Mouse (Mus musculus) activated CD4-positive, CD25-positive, alpha-beta regulatory T cell, adult 9 weeks (primary cell): ENCODE results near the gene Klk1b9. TPM values are rescaled to one million over a fixed set of nuclear protein-coding genes. Genes with fewer than 3 reads are reported as not detected.

ENCODE experiments used
- polyA plus RNA-seq: library from polyadenylated mRNA; unstranded; fragments of 100-300 nt; shearing (Covaris generic); gene quantifications from one replicate; pipeline ENCODE4 v1.2.1, GENCODE M21; 2017

Klk1b9 gene
- 0.88 TPM for polyA plus RNA-seq

DNA sequence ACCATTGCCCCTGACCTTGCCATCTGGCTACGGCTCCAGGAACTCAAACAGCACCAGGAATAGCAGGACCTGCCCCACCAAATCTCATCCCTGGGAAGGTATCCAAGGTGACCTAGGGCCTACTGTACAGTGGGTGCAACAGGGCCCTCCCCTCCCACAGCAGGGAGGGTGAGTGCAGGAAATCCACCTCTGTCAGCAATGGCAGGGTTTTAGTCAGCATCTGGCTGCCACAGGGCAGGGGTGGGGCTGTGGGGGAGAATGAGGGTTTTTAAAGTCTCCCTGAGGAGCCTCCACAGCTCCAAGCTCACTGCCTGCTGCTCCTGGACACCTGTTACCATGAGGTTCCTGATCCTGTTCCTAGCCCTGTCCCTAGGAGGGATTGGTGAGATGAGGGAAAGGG is at the start of gene Klk1b9:
Gene Klk1b9, plus strand, starts transcription at position 301 of the 400 bp plus-strand sequence.

DNA sequence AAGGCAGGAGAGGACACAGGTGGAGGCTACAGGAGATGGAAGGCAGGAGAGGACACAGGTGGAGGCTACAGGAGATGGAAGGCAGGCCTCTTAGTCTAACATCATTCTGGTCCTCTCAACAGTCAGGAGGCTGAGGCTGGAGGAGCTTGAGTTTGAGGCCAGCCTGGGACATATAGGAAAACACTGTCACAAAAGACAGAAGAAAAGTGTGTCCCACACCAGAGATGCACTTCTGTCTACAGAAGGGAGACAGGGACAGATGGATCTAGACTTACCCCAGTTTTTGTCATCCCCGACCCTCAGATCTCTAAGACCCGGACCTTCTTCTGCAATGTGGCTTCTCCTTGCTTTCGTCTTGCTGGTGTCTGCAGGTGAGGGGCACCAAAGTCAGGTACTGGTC is 42.4 kb upstream of the Klk1b9 start, which contains the start of gene Klk15:
Gene Klk15, plus strand, starts transcription at position 301 of the 400 bp plus-strand sequence.

DNA sequence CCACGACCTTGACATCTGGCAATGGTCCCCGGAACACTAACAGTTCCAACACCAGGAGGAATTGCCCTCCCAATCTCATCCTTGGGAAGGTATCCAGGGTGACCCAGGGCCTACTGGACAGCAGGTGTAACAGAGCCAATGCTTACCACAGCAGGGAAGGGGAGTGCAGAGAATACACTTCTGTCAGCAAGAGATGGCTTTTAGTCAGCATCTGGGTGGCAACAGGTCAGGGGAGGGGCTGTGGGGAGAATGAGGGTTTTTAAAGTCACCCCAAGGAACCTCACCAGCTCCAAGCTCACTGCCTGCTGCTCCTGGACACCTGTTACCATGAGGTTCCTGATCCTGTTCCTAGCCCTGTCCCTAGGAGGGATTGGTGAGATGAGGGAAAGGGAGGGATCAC is 25.5 kb upstream of the Klk1b9 start, which contains the start of gene Klk1b8:
Gene Klk1b8, plus strand, starts transcription at position 301 of the 400 bp plus-strand sequence.

DNA sequence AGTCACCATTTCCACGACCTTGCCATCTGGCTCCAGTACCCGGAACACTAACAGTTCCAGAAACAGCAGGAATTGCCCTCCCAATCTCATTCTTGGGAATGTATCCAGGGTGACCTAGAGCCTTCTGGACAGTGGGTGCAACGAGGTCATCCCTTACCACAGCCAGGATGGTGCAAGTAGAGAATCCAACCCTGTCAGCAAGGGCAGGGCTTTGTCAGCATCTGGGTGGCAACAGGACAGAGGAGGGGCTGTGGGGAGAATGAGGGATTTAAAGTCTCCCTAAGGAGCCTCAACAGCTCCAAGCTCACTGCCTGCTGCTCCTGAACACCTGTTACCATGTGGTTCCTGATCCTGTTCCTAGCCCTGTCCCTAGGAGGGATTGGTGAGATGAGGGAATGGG is 9.4 kb upstream of the Klk1b9 start, which contains the start of gene Klk1b1:
Gene Klk1b1, plus strand, starts transcription at position 301 of the 400 bp plus-strand sequence.

DNA sequence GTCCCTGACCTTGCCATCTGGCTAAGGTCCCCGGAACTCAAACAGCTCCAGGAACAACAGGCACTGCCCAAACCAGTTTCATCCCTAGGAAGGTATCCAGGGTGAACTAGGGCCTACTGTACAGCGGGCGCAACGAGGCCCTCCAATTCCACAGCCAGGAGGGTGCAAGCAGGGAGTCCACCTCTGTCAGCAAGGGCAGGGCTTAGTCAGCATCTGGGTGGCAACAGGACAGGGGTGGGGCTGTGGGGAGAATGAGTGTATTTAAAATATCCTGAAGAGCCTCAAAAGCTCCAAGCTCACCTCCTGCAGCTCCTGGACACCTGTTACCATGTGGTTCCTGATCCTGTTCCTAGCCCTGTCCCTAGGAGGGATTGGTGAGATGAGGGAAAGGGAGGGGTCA is 19.7 kb downstream of the Klk1b9 start, which contains the start of gene Klk1b11:
Gene Klk1b11, plus strand, starts transcription at position 301 of the 400 bp plus-strand sequence.

DNA sequence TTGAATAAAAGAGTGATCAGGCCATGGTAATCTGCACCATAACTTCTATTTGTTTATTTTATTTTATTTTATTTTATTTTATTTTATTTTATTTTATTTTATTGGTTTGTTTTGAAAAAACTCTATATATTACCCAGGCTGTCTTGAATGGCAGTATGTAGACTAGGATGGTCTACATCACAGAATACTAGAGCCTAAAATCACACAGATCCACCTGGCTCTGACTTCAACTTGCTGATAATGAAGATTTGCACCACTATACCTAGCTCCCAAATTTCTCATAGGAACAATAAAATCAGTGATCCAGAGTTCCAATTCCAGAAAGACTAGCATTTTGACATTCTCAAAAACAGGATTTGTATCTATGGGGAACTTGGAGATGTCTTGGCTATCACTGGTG is 36.0 kb downstream of the Klk1b9 start, which contains the start of gene Klk1b26:
Gene Klk1b26, plus strand, starts transcription at position 301 of the 400 bp plus-strand sequence.

Other genes with a start within 250 kb of the Klk1b9 start
- not detected for gene Klk12, start 207.2 kb upstream of the Klk1b9 start, polyA plus RNA-seq
- 0.38 TPM for gene Klk11, start 201.5 kb upstream of the Klk1b9 start, polyA plus RNA-seq
- not detected for gene Klk10, start 195.0 kb upstream of the Klk1b9 start, polyA plus RNA-seq
- gene Klk9, start 184.2 kb upstream of the Klk1b9 start, polyA plus RNA-seq: 0.43 TPM
- 144 TPM for gene Klk8, start 178.5 kb upstream of the Klk1b9 start, polyA plus RNA-seq
- gene Klk7, start 164.8 kb upstream of the Klk1b9 start, polyA plus RNA-seq: 0.24 TPM
- gene Klk6, start 151.6 kb upstream of the Klk1b9 start, polyA plus RNA-seq: not detected
- gene Klk5, start 134.1 kb upstream of the Klk1b9 start, polyA plus RNA-seq: not detected
- not detected for gene Klk4, start 94.9 kb upstream of the Klk1b9 start, polyA plus RNA-seq
- gene Klk15, start 42.3 kb upstream of the Klk1b9 start, polyA plus RNA-seq: not detected
- not detected for gene Klk1b8, start 25.4 kb upstream of the Klk1b9 start, polyA plus RNA-seq
- not detected for gene Klk1b1, start 9.3 kb upstream of the Klk1b9 start, polyA plus RNA-seq
- gene Klk1b11, start 19.8 kb downstream of the Klk1b9 start, polyA plus RNA-seq: not detected
- not detected for gene Klk1b26, start 36.1 kb downstream of the Klk1b9 start, polyA plus RNA-seq
- 2.5 TPM for gene Klk1b27, start 76.2 kb downstream of the Klk1b9 start, polyA plus RNA-seq
- not detected for gene Klk1b21, start 126.3 kb downstream of the Klk1b9 start, polyA plus RNA-seq
- not detected for gene Klk1b22, start 136.6 kb downstream of the Klk1b9 start, polyA plus RNA-seq
- not detected for gene Klk1b16, start 160.7 kb downstream of the Klk1b9 start, polyA plus RNA-seq
- gene Klk1b24, start 212.2 kb downstream of the Klk1b9 start, polyA plus RNA-seq: not detected
- not detected for gene Klk1b3, start 222.1 kb downstream of the Klk1b9 start, polyA plus RNA-seq
- not detected for gene Klk1b4, start 231.4 kb downstream of the Klk1b9 start, polyA plus RNA-seq
- gene Klk1b5, start 239.9 kb downstream of the Klk1b9 start, polyA plus RNA-seq: not detected
- 1.0 TPM for gene Klk1, start 249.3 kb downstream of the Klk1b9 start, polyA plus RNA-seq